Mouse (Mus musculus) limb, embryonic 12.5 days (tissue): ENCODE measurements around the gene Hnrnpr. TPM values are rescaled to one million over a fixed set of nuclear protein-coding genes. Genes with fewer than 3 reads are reported as not detected.
A peak's percentile ranks its signal among the peaks of the same experiment; 100 is the strongest.

Experiments used
- ATAC-seq: fragments of 200-750 bp; cut with Nextera tagmentation; 2 replicates; pipeline ENCODE4 v1.8.0; 2017; ENCODE audit warnings: low read depth, moderate TSS enrichment; ENCODE audit not compliant: insufficient number of reproducible peaks, insufficient read depth, low FRiP score, low TSS enrichment
- H3K27ac ChIP-seq: fragments of 300-500 bp; sonication (generic); 2 replicates; pipeline ENCODE4 v1.5.1; 2016; ENCODE audit warnings: mild to moderate bottlenecking, moderate library complexity
- H3K27me3 ChIP-seq: fragments of 300-500 bp; sonication (generic); 2 replicates; pipeline ENCODE4 v1.6.1; 2016; ENCODE audit warnings: mild to moderate bottlenecking, moderate library complexity
- H3K36me3 ChIP-seq: fragments of 300-500 bp; sonication (generic); 2 replicates; pipeline ENCODE4 v1.6.1; 2016; ENCODE audit warnings: mild to moderate bottlenecking, moderate library complexity
- H3K4me1 ChIP-seq: fragments of 300-500 bp; sonication (generic); replicated peaks from 2 replicates; pipeline ENCODE4 v1.6.1; 2016
- H3K4me2 ChIP-seq: fragments of 300-500 bp; sonication (generic); 2 replicates; pipeline ENCODE4 v1.6.1; 2016; ENCODE audit warnings: mild to moderate bottlenecking, moderate library complexity
- H3K4me3 ChIP-seq: fragments of 300-500 bp; sonication (generic); replicated peaks from 2 replicates; pipeline ENCODE4 v1.5.1; 2016; ENCODE audit warnings: mild to moderate bottlenecking
- H3K9ac ChIP-seq: fragments of 300-500 bp; sonication (generic); replicated peaks from 2 replicates; pipeline ENCODE4 v1.6.1; 2016; ENCODE audit warnings: mild to moderate bottlenecking, moderate library complexity
- H3K9me3 ChIP-seq: fragments of 300-500 bp; sonication (generic); 2 replicates; pipeline ENCODE4 v1.6.1; 2016; ENCODE audit warnings: mild to moderate bottlenecking, moderate library complexity
- WGBS: fragments of 180-500 bp; shearing (Covaris S2); methylation state at CpG from one replicate; pipeline ENCODE4 v1.1.7; 2016; 5-methylcytosine and 5-hydroxymethylcytosine counted together
- polyA plus RNA-seq: library from polyadenylated mRNA; unstranded; fragments of >200 nt; fragmentation: Nextera tagmentation; extraction: Ambion mirVana; gene quantifications from 2 replicates; pipeline ENCODE4 v1.2.1, GENCODE M21; 2016

Gene Hnrnpr
- polyA plus RNA-seq, 1 experiment from 2014 or later = 252 TPM

- Histone ChIP-seq H3K27ac (no peak overlapping the region), H3K4me2 (no peak overlapping the region), H3K9ac (no peak overlapping the region), H3K27me3 (no peaks in the 10 kb centered on the region), H3K9me3 (no peaks in the 10 kb centered on the region), H3K4me3 (no peak overlapping the region), H3K4me1 (no peaks in the 10 kb centered on the region), H3K36me3 (peaks cover 74% of the 10 kb centered on the region)
- WGBS = 79% methylated on average over 4 of the region's 4 CpGs
- no peak for ATAC-seq
Measured at GRCm38 (mm10) chr4:136337129-136337528, 26.4 kb downstream of the Hnrnpr start.

DNA sequence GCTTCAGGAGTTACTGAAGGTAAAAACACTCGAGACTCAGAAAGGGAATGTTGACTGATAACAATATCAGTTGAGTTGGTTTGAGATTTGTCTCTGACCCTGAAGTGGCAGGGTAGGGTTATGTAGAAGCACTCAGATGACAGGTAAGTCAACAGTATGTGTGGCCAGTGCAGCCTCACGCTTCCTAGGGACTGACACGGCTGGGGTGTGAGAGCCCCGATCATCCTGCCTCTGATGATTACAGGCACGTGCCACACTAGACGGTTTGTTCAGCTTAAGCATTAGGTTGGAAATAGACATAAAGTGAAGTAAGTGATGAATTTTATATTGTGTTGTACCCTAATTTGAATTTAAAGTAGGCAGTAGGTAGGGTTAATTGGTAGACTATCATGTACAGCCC is 38.9 kb downstream of the Hnrnpr start:
- Histone ChIP-seq H3K27ac (no peak overlapping the region), H3K36me3 (peaks cover 82% of the 10 kb centered on the region), H3K4me3 (no peak overlapping the region), H3K4me2 (no peak overlapping the region), H3K27me3 (no peaks in the 10 kb centered on the region), H3K9me3 (no peaks in the 10 kb centered on the region), H3K4me1 (no peaks in the 10 kb centered on the region), H3K9ac (no peak overlapping the region)
- ATAC-seq = no peak
- 93% methylated on average over 6 of the region's 6 CpGs for WGBS

GRCm38 (mm10) chr4:136357026-136357425 is 46.3 kb downstream of the Hnrnpr start:
- Histone ChIP-seq H3K9ac (no peak overlapping the region), H3K27ac (peak overlapping the region; percentile 12; the same call in 1 of the 2 replicates), H3K9me3 (no peaks in the 10 kb centered on the region), H3K4me3 (no peak overlapping the region), H3K4me1 (no peaks in the 10 kb centered on the region), H3K27me3 (no peaks in the 10 kb centered on the region), H3K4me2 (no peak overlapping the region), H3K36me3 (peaks cover 96% of the 10 kb centered on the region)
- 80% methylated on average over 6 of the region's 6 CpGs for WGBS
- ATAC-seq = no peak

- Histone ChIP-seq H3K4me2 (no peak overlapping the region), H3K36me3 (peaks cover 92% of the 10 kb centered on the region), H3K9me3 (no peaks in the 10 kb centered on the region), H3K9ac (no peak overlapping the region), H3K27me3 (no peaks in the 10 kb centered on the region), H3K4me1 (no peaks in the 10 kb centered on the region), H3K4me3 (no peak overlapping the region), H3K27ac (0 out of 2 replicates have a peak overlapping the region, but pooled peaks have one; percentile 12)
- 95% methylated on average over 4 of the region's 4 CpGs for WGBS
- no peak for ATAC-seq
Measured at GRCm38 (mm10) chr4:136357429-136357828, 46.7 kb downstream of the Hnrnpr start.

DNA sequence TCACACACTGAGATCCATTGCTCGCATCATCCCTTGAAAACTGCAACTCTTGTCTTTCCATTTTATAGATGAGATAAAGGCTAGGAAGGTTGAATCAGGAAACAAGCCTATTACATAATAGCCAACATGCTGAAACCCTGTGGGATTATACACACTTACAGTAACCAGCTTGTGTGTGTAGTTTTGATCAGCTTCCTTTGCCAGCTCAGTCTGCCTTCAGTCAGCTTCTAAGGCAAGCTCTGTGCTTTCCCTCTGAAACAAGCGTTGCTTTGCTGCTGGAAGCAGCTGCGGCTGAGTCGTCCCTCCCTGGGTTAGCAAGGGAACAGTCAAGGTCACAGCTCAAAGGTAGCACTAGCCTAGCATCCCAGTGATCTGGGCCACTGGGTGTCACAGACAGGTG is 57.1 kb downstream of the Hnrnpr start:
- H3K9me3 ChIP-seq = no peaks in the 10 kb centered on the region
- no peak overlapping the region for H3K4me2 ChIP-seq
- H3K27ac ChIP-seq = no peak overlapping the region
- H3K9ac ChIP-seq = no peak overlapping the region
- no peaks in the 10 kb centered on the region for H3K27me3 ChIP-seq
- ATAC-seq = no peak
- H3K36me3 ChIP-seq = no peaks in the 10 kb centered on the region
- WGBS = 63% methylated on average over 4 of the region's 4 CpGs
- H3K4me1 ChIP-seq = no peaks in the 10 kb centered on the region
- no peak overlapping the region for H3K4me3 ChIP-seq

DNA sequence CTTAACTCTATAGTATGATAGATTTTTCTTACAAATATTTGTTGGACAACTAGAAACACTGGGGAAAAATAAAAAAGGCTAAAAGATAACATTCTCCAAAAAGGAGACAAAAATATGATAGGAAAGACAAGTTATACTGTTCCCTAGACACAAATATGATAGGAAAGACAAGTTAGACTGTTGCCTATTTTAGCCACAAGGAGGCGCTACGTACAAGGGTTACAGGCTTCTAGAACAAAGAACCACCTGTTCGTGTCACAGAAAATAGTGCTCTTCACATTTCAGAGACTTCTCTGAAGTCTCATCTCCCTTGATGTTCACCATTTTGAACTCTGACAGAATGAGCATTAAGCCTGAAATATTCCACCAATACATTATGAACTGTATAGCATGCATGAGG is 59.0 kb downstream of the Hnrnpr start:
- ATAC-seq = no peak

GRCm38 (mm10) chr4:136373494-136374181 is 62.9 kb downstream of the Hnrnpr start:
- H3K9ac ChIP-seq = no peak overlapping the region
- no peak overlapping the region for H3K4me2 ChIP-seq
- H3K4me3 ChIP-seq = no peak overlapping the region
- H3K27ac ChIP-seq = no peak overlapping the region
- peaks cover 5% of the 10 kb centered on the region for H3K4me1 ChIP-seq
- 63% methylated on average over 14 of the region's 14 CpGs for WGBS
- no peaks in the 10 kb centered on the region for H3K9me3 ChIP-seq
- no peak for ATAC-seq
- no peaks in the 10 kb centered on the region for H3K27me3 ChIP-seq
- no peaks in the 10 kb centered on the region for H3K36me3 ChIP-seq

More for the DNA sequence above, 59.0 kb downstream of the Hnrnpr start:
- H3K9me3 ChIP-seq = no peaks in the 10 kb centered on the region
- no peak overlapping the region for H3K4me2 ChIP-seq
- no peaks in the 10 kb centered on the region for H3K27me3 ChIP-seq
- WGBS = 1% methylated on average over 3 of the region's 3 CpGs
- no peaks in the 10 kb centered on the region for H3K36me3 ChIP-seq
- peaks cover 5% of the 10 kb centered on the region for H3K4me1 ChIP-seq
- no peak overlapping the region for H3K9ac ChIP-seq
- H3K4me3 ChIP-seq = no peak overlapping the region
- H3K27ac ChIP-seq = no peak overlapping the region

GRCm38 (mm10) chr4:136377001-136377400 is 66.3 kb downstream of the Hnrnpr start:
- Histone ChIP-seq H3K9ac (no peak overlapping the region), H3K27ac (no peak overlapping the region), H3K4me3 (no peak overlapping the region), H3K9me3 (no peaks in the 10 kb centered on the region), H3K4me2 (no peak overlapping the region), H3K27me3 (no peaks in the 10 kb centered on the region), H3K36me3 (no peaks in the 10 kb centered on the region), H3K4me1 (peaks cover 5% of the 10 kb centered on the region)
- ATAC-seq = no peak
- WGBS = 81% methylated on average over 5 of the region's 5 CpGs

GRCm38 (mm10) chr4:136383052-136383451 is 72.3 kb downstream of the Hnrnpr start:
- Histone ChIP-seq H3K9ac (no peak overlapping the region), H3K27me3 (no peaks in the 10 kb centered on the region), H3K4me2 (no peak overlapping the region), H3K36me3 (no peaks in the 10 kb centered on the region), H3K27ac (no peak overlapping the region), H3K4me3 (no peak overlapping the region), H3K9me3 (peaks cover 5% of the 10 kb centered on the region; the same call in 1 of the 2 replicates), H3K4me1 (no peaks in the 10 kb centered on the region)
- WGBS = 83% methylated on average over 5 of the region's 5 CpGs
- ATAC-seq = no peak

GRCm38 (mm10) chr4:136383839-136384238 is 73.1 kb downstream of the Hnrnpr start:
- no peaks in the 10 kb centered on the region for H3K27me3 ChIP-seq
- whole genome bisulfite sequencing = 85% methylated on average over 6 of the region's 6 CpGs
- no peaks in the 10 kb centered on the region for H3K36me3 ChIP-seq
- H3K4me3 ChIP-seq = no peak overlapping the region
- no peaks in the 10 kb centered on the region for H3K4me1 ChIP-seq
- H3K27ac ChIP-seq = no peak overlapping the region
- H3K9me3 ChIP-seq = peaks cover 5% of the 10 kb centered on the region; the same call in 1 of the 2 replicates
- H3K4me2 ChIP-seq = no peak overlapping the region
- H3K9ac ChIP-seq = no peak overlapping the region
- ATAC-seq = no peak

DNA sequence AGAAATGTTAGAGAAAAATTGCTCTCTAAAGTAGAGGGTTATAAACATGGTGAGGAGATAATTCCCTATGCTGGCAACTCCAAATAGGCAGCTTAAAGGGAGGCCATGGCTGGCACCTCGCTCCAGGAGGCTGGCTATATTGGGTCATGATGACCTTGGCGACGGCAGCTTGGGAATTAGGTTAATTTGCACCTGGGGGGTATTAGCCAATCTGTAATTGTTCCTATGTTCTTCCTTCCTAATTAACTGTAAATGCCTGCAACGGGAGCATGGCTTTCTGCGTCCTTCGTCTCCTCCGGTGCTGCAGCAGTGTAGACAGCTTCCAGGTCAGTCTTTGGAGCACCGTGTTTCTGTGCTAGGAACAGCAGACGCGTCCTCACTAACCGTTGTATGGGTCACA is 76.5 kb downstream of the Hnrnpr start:
- 52% methylated on average over 11 of the region's 11 CpGs for WGBS

GRCm38 (mm10) chr4:136401806-136402205 is 91.1 kb downstream of the Hnrnpr start:
- WGBS = 86% methylated on average over 10 of the region's 10 CpGs
- no peak overlapping the region for H3K9ac ChIP-seq
- no peak overlapping the region for H3K27ac ChIP-seq
- H3K4me3 ChIP-seq = no peak overlapping the region
- no peaks in the 10 kb centered on the region for H3K4me1 ChIP-seq
- no peak for ATAC-seq
- H3K36me3 ChIP-seq = no peaks in the 10 kb centered on the region
- no peaks in the 10 kb centered on the region for H3K9me3 ChIP-seq
- H3K4me2 ChIP-seq = no peak overlapping the region
- no peaks in the 10 kb centered on the region for H3K27me3 ChIP-seq

More for the DNA sequence above, 76.5 kb downstream of the Hnrnpr start:
- Histone ChIP-seq H3K36me3 (no peaks in the 10 kb centered on the region), H3K9ac (no peak overlapping the region), H3K4me3 (no peak overlapping the region), H3K27ac (no peak overlapping the region), H3K4me1 (no peaks in the 10 kb centered on the region), H3K4me2 (no peak overlapping the region), H3K9me3 (peaks cover 5% of the 10 kb centered on the region; the same call in 1 of the 2 replicates), H3K27me3 (no peaks in the 10 kb centered on the region)
- no peak for ATAC-seq
